Mouse (Mus musculus): ENCODE results near the gene Gfm1.

The Gfm1 gene

DNA sequence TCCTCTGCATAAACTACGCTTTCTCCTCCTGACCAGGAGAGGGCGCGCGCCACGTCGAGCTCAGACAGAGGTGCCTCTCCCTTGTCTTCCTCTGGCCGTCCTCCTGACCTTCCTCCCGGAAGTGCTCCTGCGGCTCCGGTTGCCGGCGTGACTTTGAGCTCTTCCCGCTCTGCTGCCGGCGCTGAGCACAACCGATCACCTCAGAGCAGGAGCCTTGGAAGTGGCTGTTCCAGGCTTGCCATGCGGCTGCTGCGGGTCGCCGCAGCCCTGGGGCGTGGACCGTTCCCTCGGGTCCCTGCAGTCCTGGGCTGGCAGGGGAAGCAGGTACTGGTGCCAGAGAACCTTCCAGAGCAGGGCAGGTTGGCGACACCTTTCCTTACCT, at the start of gene Gfm1:
TSS of gene Gfm1 (plus strand) at position 98 of the 382 bp plus-strand sequence.
- peak; percentile 62 for DNase-seq (ENCODE audit: low spot score)

DNA sequence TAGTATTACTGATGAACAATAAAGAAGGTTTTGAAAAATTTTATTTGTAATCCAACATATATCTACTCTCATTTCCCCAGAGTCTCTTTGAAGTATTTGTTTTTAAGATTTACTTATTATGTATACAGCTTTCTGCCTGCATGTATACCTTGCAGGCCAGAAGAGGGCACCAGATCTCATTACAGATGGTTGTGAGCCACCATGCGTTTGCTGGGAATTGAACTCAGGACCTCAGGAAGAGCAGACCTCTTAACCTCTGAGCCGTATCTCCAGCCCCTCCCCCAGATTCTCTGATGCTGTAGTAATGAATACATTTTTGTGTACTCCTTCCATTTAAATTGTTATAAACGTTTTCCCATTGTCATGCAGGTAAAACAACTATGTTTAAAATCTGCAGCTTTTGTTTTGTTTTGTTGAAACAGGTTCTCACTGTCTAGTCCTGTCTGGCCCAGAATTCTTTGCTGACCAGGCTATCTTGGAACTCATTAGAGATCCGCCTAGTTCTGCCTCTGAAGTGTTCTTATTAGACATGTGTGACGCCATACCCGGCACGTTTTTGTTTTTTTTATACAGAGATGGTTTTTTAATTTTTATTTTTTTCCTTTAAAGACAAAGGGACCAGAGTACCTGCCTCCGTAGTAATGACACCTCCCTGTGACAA, 428 bp upstream of the Gfm1 start:
- no peak for DNase-seq (ENCODE audit: low spot score)

DNA sequence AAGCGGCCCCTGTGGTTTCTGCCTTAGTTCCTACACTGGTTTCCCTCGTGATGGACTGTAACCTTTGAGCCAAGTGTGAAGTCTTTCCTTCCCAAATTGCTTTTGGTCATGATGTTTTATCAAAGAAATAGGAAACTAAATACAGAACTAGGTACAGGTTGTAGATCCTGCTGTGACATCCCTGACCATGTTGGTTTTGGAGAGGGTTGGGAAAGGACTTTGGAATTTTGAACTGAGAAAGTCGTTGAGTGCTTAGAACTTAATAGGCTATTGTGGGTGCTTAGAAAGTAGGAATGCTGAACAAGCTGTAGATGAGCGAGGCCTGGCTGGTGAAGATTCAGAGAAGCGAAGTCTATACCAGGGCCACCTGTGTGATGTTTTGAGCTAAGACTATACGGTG, 4.1 kb downstream of the Gfm1 start:
- no peak for DNase-seq (ENCODE audit: low spot score)

- no peak for DNase-seq (ENCODE audit: low spot score)
These were observed 17.2 kb downstream of the Gfm1 start for GRCm38 (mm10) chr3:67447143-67447542.

DNA sequence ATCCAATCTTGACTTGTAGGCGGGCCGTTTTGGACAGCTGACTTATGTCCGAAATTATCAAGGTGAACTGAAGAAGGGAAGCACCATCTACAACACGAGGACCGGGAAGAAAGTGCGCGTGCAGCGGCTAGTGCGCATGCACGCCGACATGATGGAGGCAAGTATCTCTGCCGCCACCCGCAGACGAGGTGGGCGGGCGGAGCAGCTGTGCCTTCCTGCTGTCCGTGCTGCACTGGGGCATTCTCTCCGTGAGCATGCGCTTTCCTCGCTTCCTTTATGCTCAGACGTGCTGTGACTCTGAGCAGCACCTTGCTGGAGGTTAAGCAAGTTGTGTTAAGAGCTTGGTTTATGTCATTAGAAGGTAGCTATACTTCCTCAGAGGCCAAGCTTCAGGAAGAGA, 19.8 kb downstream of the Gfm1 start:
- DNase-seq (ENCODE audit: low spot score) = no peak

GRCm38 (mm10) chr3:67450601-67451210, 20.8 kb downstream of the Gfm1 start:
- no peak for DNase-seq (ENCODE audit: low spot score)

DNA sequence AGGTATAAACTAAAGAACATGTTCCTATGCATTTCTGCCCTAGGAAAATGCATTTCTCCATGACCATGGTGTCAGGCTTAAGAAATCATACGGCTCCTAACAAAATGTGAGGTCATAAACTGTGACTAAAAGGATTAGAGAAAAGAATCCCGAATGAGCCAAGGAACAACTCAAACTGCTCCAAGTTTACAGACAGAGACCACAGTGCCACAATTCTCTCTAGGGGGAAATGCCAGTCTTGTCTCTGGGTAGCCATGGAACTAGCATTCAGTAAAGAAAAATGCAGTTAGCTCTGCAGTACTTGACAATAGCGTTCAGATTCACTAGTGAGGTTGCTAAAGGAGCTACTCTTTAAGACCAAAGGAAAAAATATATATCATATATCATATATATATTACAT, 30.0 kb downstream of the Gfm1 start:
- no peak for DNase-seq (ENCODE audit: low spot score)

GRCm38 (mm10) chr3:67462015-67462414, 32.1 kb downstream of the Gfm1 start:
- DNase-seq (ENCODE audit: low spot score) = no peak

- no peak for DNase-seq (ENCODE audit: low spot score)
These were observed 32.7 kb downstream of the Gfm1 start for GRCm38 (mm10) chr3:67462578-67462977.

DNA sequence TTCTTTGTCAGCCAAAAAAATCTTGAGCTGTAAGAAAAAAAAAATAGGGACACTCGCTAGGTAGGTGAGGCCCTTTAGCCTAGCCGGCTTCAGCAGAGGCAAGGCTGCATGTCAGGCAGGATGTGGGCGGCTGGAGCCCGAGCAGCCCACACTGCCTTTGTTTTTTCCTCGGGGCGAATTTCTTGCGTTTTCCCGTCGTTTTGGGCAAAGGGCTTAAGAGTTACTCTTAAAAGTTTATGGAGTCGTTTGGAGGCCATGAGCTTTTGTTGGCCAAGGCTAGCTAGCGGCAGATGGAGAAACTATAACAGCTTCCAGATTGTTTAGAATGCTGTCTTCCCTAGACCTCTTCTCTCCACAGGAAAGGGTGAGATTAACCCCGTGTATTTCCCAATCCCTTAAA, 33.1 kb downstream of the Gfm1 start:
- DNase-seq (ENCODE audit: low spot score) = no peak

DNA sequence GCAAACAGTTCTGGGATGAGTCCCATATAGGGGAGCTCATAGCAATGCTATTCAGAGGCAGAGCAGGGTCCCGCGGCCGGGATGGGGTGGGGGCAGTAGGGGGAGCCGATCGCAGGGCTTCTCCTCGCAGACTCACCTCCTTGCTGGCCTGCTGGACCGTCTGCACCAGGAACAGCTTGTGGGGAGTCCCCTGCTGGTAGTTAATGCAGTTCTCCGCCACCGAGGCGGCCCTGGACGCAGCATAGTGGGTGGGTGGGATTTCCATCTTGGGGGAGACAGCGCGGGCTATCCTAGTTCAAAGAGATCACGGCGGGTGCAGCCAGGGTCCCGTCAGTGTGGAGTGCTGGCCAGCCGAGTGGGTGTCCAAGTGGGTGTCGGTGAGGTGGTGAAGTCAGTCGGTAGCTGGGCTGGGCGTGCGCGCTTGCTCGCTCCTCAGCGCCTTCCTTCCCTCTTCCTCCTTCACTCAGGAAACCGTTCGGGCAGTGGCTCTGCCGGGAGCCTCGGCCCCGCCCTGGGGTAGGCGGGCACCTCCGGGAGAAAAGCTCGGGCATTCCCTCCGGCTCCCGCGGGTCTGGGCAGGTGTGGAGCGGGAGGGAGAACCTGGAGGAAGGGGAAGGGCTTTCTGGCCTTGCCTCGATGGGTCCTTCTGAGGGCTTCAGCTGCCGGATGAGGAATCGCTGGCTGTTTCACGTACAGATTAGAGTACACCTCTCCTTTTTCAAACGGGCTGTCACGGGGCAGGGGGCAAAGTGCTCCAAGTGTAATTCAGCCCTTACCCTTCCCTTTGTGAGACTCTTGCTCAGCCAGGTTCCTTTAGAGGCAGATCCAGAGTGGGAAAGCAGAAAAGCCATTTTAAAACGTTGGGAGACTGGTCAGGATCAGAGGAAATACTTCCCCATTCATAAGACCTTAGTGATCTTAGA, 33.8 kb downstream of the Gfm1 start, which contains the start of gene Lxn:
TSS of gene Lxn (minus strand) at position 477 of the 923 bp plus-strand sequence.
- peak; percentile 48 for DNase-seq (ENCODE audit: low spot score)

- no peak for DNase-seq (ENCODE audit: low spot score)
These were observed 36.7 kb downstream of the Gfm1 start for GRCm38 (mm10) chr3:67466576-67466975.

- DNase-seq (ENCODE audit: low spot score) = no peak
These were observed 37.4 kb downstream of the Gfm1 start for GRCm38 (mm10) chr3:67467281-67467680.

- no peak for DNase-seq (ENCODE audit: low spot score)
These were observed 41.7 kb downstream of the Gfm1 start for GRCm38 (mm10) chr3:67471408-67472127.

- no peak for DNase-seq (ENCODE audit: low spot score)
These were observed 43.5 kb downstream of the Gfm1 start for GRCm38 (mm10) chr3:67473438-67473837.

DNA sequence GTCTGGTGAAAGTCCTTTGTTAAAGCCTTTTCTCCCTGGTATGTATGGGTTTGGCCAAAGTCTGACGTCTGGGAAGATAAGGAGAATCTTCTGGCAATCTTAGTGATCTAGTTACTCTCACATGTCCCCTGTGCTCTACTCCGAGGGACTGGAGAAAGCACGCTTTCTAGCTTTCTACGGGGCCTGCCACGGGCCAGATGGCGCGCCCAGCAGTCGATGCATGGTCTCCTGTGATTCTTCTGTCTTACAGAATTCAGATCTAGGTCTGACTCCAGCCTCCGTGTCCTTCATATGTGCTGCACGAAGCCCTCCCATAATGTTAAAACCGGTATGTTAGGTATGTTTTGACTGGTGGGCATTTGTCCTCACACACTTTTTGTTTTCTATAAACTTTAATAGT, 49.9 kb downstream of the Gfm1 start:
- DNase-seq (ENCODE audit: low spot score) = no peak

- no peak for DNase-seq (ENCODE audit: low spot score)
These were observed 52.5 kb downstream of the Gfm1 start for GRCm38 (mm10) chr3:67482400-67482799.

DNA sequence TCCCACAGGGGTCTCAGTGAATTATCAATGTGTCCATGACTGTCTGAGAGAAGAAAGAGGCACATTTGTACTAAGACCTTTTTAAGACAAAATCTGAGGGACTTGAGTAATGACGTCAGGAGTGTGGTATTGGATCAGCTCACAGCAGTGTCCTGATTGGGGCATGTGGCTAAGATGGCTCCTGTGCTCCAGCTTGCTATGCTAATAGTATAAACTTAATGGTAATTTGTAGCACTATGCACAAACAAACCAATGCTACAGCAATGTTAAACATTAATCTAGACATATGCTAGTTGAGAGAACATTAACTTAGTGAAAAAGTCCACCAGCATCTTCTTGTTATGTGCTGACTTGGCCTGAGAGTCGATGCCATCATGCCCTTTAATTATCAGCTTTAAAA, 55.3 kb downstream of the Gfm1 start:
- DNase-seq (ENCODE audit: low spot score) = no peak

DNA sequence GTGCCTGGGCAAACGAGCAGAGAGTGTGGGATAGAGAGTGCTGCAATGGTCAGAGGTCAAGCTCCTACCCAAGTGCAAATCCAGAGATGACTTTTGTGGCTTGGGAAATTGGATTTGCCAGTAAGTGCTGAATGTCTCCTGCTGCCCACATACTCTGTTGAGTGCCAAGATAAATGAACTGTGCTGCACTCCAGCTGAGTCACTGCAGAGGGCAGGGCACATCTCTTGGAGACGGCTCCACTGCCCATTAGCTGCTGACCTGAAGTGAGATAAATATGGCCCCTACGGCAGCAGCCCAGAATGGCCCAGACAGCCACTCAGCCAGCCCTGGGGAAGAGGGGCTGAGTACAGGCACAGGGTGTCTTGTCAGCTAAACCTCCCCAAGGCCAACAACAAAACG, 60.3 kb downstream of the Gfm1 start:
- DNase-seq (ENCODE audit: low spot score) = no peak

DNA sequence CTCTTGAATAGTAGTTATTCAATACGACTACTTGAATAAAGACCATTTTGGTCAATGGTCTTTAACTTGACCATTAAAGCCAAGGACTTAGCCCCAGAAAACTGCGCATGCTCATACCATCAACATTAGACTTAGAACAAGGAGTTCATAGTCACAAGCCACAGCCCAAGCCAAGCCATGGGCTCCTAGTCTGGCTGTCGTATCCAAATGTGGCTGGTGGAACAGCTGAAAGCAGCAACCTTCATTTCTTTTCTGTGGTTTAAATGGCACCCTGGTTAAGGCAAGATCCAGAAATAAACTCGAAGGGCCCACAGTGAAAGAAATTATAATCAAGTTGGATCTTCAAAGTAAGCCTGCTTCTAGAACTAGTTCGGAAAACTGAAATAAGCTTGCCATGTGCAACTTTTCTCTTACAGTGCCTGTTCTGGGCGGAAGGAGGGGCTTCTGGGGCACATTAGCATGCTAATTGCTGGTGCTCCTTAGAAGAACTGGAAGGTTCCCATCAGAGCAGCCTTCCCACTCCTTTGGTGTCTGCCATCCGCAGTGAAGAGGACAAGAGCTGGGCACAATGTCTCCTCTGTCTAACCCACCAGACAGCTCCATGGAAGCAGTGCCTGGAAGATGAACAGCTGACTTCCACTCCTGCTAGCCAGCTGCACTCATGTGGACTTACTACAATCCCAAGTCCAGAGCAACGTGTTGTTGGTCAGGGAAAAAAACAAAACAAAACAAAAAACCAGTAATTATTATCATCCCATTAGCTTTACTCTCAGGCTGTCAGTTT, 62.4 kb downstream of the Gfm1 start:
- DNase-seq (ENCODE audit: low spot score) = no peak

DNA sequence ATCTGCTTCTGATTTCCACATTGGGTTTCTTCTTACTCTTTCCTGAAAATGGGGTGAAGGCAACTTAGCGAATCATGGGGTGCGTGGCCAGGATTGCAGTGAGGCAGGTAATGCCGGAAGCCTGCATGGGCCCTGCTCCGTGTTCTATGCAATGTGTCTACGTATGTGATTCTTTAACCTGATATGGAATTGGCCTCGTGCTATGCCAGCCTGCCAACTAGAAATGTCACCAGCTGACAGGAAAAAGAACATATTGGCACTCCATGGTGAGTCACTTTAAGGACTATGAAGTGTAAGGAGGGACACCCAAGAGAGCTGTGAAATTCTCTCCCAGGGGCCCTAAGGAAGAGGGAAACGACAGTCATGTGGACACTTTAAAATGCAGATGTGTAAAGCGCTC, 63.2 kb downstream of the Gfm1 start:
- DNase-seq (ENCODE audit: low spot score) = no peak

Measured in ovary, postnatal 10 days (tissue).